Mouse (Mus musculus): Measurements from ENCODE around the gene Lef1. TPM values are rescaled to one million over a fixed set of nuclear protein-coding genes. Genes with fewer than 3 reads are reported as not detected.

The Lef1 gene
- total RNA-seq, 2 experiments from 2014 or later: 5.5 to 6.7 TPM

- DNase-seq: no peak
Observed at GRCm38 (mm10) chr3:131141546-131141945, 31.3 kb downstream of the Lef1 start.

GRCm38 (mm10) chr3:131144250-131144649 is 34.0 kb downstream of the Lef1 start:
- DNase-seq: no peak

DNA sequence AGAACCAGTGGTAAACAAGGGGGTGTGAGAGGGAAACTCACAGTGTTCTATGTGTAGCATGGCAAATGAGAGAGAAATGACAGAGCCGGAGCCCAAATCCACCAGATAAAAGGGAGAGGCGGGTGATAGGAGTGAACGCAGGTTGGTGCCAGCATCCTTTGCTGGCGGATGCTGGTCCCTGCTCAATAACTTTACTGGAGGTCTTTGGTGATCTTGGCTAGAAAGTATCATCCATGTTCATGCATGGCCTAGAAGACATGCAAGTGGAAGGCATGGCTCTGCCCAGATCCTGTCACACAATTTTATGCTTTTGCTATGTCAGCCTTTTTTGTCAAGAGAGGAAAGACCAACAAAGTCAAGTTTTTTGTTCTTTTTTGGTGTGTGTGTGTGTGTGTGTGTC is 42.6 kb downstream of the Lef1 start:
- no peak for DNase-seq

GRCm38 (mm10) chr3:131153896-131154295 is 43.6 kb downstream of the Lef1 start:
- no peak for DNase-seq

DNA sequence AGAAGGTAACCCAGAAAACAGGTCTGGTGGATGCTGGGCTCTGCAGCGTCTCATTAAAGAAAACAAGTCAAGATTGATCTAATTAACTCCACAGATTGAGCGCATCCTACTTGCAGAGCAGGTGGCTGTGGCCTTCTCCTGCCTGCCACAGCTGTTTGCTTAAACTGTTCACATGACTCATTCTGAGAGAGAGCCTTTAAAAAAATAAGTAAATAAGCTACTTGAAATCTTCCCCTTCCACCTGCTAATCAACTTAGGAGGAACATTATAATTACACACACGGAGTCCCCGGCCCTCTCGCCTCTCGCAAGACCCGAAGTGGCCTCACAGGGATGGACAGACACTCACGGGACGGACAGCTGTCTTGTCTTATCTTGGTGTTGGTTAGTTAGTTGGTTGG is 44.3 kb downstream of the Lef1 start:
- no peak for DNase-seq

DNA sequence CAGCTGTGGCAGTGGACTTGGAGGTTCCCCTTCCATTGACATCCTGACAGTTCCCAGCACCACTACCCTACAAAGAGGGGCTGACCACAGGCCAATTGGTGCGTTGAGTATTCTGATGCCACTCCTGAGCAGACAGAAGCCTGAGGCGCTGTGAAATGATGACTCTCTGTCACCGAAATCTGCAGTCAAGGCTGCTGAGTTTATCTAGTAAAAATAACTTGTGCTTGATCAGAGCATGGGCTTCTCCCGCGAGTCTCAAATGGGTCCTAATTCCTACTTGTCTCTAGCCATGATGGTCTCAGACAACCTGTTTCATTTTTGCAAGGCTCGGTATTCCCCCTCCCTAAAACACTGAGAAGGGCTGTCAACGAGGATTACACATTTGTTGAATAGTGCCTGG is 44.8 kb downstream of the Lef1 start:
- no peak for DNase-seq

- DNase-seq: no peak
Observed at GRCm38 (mm10) chr3:131155657-131156056, 45.4 kb downstream of the Lef1 start.

DNA sequence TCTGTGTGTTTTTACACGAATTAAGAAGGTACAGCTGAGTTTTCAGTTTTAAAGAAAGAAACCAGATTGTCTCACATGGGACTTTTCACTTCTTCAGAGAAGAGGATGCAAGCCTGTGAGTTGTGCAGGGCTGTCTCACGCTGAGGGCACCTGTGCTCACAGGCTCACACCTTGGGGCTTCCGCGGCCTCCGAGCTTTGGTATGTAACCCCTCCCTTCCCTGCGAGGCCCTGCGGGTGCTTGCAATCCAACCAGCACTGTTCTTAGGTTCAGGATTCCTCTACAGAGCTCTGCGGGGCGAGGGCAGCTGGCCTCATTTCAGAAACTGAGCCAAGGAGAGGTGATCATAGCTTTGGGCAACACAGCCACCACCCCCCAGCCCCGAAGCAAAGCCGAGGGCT is 46.1 kb downstream of the Lef1 start:
- no peak for DNase-seq

DNA sequence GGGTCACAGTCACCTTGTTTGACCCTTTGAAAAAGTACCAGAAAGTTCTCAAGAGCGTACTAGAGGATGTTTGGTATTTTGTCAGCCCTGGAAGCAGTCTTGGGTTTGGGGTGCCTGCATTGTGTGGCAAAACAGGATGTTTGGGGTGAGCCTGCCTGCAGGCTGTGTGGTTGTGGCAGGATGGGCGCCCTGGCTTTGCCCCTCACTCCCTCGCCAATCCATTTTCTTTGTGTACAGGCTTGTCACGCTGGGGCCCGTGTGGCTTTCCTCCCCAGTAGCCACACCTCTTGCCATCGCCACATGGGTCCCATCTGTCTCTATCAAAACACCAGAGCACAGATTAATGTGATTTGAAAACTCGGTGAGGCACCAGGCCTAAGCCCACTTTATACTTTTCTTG is 47.2 kb downstream of the Lef1 start:
- no peak for DNase-seq

DNA sequence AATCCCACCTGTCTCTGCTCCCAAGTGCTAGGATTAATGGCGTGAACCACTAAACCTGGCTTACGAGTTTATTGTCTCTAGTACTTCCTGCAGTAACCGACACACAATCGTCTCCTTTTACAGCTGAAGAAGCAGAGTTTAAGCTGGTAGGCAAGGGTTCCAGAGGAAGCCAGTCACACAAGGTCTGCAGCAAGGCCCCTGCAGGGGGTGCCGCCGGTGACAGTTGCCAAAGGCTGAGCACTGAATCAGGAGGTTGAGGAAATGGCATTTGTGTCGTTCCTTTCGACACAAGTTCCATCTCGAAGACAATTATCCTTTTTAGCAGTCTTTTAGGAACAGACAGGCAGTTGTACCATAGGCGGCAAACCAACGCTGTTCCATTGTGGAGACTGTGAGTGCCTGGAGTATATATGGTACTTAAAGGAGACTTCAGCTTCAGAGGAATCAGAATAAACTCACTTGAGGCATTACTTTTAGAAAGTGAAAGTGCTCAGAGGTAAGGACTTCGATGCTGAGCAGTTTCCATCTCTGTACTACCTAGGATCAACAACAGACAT is 49.0 kb downstream of the Lef1 start:
- no peak for DNase-seq

DNA sequence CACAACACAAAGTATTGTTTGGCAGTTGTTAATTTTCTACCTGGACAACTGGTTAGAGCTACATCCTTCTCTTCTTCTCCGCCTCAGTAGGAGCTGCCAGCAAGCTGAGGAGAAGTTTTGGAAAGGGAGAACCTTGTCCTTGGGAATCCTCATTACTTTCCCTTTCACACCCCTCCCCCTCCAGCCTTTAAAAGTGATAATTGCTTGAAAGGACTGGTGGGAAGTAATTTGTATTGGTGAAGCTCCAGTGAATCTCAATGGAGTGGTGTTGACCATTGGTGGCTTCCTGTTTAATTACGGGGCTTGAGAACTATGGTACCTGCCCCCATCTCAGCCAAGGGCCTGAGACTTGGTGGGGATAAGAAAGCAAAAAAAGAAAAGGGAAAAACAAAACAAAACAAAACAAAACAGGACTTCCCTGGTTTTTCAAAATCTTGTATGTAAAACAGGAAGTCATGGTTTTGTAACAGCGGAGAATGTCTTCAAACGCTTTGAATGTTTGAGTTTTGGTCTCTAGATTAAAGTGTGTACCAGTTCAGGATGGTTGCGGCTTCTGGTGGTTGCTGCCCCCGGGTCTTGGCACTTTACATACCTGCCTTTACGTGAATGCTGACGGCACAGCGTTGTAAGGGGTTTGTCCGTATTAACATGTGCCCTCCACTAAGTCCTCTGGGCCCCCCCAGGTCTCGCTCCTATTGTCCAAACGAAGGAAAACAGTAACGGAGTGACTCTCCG is 49.8 kb downstream of the Lef1 start:
- DNase-seq: no peak

GRCm38 (mm10) chr3:131160921-131161320 is 50.6 kb downstream of the Lef1 start:
- no peak for DNase-seq

- no peak for DNase-seq
Observed at GRCm38 (mm10) chr3:131167731-131168130, 57.5 kb downstream of the Lef1 start.

DNA sequence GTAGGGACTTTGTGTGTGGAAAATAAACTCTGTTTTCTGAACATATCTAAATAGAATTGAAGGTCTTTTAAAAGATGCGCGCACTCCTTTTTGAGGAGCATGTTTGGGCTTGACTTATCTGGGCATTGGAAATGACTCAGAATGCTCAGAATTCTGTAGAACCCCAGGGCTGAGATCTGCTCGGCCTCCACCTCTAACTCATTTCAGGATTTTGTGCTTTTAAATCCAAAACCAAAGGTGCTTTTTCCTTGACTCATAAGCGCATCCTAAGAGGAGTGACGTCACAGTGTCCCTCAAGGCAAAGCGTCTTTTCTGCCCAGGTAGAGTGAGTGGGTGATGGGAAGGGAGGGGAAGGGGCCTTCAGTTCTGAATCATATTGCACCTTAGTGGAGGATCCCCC is 58.9 kb downstream of the Lef1 start:
- no peak for DNase-seq

- DNase-seq: no peak
Observed at GRCm38 (mm10) chr3:131170099-131170643, 59.9 kb downstream of the Lef1 start.

DNA sequence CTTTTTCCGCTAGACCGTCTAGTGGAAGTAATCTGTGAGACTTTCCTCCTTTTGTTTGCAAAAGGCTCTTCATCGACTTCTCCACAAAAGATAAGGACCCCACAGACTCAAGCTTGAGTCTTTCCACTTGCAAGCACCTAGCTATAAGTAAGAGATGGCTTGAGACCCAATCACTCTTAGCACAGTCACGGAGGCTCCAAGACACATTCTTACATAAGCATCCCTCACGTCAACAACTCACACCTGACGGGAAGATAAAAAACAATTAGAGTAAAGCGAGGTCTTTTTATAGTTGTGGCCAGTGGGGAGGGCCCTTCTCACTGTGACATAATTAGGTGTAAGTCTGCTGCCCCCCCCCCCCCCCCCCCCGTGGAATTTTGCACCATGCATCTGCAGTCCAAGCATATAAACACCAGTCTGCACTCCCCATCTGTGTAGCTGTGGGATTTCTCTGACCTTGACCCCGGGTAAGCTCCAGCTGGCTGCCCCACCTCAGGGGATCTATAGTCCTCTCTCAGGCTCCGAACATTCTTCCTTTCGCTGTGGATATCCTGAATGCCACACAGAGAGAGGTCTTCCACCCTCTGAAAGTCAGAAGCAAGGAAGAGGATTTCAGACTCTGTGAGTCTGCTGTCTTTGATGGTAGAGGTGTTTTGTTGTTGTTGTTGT is 61.2 kb downstream of the Lef1 start:
- DNase-seq: no peak

DNA sequence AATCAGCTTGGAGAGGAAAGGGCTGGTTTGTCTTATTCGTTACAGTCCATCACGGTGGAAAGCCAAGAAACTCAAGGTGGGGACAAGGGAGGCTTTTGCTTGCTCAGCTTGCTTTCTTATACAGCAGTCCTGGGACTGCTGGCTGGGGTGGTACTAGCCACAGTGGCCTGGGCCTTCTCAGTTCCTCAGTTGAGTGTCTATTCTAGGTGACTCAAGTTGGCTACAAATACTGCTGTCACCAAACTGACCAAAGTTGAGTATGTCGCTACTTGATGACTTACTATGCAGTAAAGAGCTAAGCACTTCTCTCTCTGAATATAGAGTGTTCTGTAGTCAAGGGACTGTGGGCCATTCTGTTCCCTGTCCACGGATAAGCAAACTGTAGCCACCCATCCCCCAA is 62.0 kb downstream of the Lef1 start:
- DNase-seq: no peak

DNA sequence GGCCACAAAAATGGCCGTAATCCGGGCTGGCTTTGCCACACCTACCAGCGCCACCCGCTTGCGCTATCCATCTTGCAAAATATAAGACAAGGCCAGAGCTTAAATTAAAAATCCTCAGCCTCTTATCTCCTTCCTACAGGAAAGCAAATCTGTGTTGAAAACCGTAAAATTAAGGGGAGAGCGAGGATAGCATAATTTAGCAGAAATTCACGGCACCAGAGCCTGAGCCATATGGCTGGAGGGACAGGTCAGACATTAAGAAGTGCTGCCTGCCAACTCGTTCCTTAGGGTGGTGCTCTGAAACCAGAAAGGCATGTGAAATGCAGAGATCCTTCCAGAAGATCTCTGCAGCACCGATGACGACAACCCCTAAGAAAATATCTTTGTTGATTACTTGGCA is 70.7 kb downstream of the Lef1 start:
- no peak for DNase-seq

DNA sequence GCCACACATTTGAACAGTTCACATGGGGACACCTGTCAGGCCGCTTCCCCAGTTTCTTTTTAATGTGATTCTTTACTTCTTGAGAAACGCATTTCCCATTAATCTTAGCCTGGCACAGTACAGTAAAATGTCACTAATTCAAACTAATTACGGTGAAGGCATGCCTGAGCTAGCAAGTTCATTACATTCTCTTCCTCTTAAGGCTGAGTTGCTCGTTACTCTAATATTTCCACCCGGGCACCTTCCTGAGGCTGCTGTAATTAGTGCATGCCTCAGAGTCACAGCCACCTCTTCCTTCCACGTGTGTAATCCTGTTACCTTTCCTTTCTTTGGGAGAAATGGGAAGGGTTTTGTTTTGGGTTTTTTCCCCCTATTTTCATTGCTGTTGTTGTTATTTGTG is 71.9 kb downstream of the Lef1 start:
- no peak for DNase-seq

- no peak for DNase-seq
Observed at GRCm38 (mm10) chr3:131186193-131186592, 75.9 kb downstream of the Lef1 start.

DNA sequence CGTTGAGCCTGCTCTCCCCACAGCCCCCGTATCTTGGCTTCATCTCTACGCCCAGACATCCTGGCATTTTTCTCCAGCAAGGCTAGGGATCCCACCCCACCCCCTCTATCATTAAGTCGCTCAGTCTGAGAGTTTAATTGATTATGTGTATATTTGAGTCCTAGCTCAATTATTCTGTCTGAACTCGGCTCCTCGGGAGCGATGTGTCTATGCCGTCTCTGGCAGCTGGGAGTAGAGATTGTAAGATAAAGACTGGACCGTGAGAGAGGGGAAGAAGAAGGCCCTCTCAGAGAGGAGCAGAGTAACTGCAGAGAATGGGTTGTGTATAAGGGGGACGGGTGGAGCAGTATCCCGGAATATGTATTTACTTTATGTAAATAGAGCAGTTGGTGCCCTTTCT is 80.0 kb downstream of the Lef1 start:
- DNase-seq: no peak

DNA sequence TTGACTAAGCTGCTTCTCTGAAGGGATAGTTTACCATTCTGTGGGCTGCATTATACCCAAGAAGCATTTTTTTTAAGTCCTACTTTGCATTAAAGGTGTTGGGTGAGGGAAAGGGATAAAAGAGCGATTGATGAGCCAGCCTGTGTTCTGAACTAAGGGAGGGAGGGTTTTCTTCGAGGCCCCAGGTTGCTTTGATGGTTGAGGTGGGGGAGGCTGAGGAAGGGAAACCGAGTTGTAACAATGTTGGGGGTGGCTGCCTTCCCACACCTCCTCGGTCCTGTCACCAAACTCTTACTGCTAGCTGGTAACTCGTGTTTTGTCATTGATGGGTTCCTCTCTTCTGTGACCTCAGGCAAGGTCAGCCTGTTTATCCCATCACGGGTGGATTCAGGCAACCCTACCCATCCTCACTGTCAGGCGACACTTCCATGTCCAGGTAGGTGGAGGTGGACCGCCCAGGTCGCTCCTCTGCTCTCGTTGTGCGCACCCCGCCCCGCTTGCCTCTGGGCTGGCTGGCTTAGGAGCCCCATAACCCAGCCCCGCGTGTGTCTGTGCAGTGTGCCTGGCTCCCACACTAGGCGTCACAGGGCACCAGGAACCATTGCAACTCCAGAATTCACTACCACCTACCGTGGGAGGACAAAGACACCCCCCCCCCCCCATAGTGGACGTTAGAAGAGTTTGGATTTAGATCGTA is 80.5 kb downstream of the Lef1 start:
- no peak for DNase-seq

DNA sequence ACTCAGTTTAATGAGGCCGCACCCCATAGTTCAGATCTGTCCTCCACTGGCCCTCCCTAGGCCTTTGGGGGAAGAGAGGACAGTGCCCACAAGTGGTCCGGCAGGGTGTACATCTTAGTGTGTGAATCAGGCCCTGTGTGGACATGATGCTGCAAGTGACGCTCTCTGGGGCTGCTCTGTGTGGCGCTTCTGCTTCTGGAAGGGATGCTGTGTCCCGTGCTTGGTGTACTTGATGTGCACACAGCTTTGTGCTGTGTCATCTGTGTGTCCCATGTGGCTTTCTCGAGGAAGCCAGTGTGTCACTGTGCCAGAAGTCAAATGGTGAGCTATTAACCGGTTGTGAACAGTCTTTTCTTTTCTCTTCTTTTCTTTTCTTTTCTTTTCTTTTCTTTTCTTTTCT is 81.2 kb downstream of the Lef1 start:
- no peak for DNase-seq

Measured in layer of hippocampus, postnatal 36 days (tissue).